Mouse (Mus musculus) midbrain, embryonic 12.5 days (tissue): ENCODE measurements around the gene Tor1aip2. TPM values are rescaled to one million over a fixed set of nuclear protein-coding genes. Genes with fewer than 3 reads are reported as not detected.

Source experiments
- ATAC-seq: fragments of 200-750 bp; cut with Nextera tagmentation; 2 replicates; pipeline ENCODE4 v1.8.0; 2017; ENCODE audit warnings: low read depth, moderate TSS enrichment, moderate library complexity; ENCODE audit not compliant: low FRiP score
- H3K27ac ChIP-seq: fragments of 300-500 bp; sonication (generic); replicated peaks from 2 replicates; pipeline ENCODE4 v1.5.1; 2016; ENCODE audit warnings: mild to moderate bottlenecking
- H3K27me3 ChIP-seq: fragments of 300-500 bp; sonication (generic); 2 replicates; pipeline ENCODE4 v1.6.1; 2016; ENCODE audit warnings: mild to moderate bottlenecking
- H3K36me3 ChIP-seq: fragments of 300-500 bp; sonication (generic); 2 replicates; pipeline ENCODE4 v1.6.1; 2016
- H3K4me1 ChIP-seq: fragments of 300-500 bp; sonication (generic); 2 replicates; pipeline ENCODE4 v1.6.1; 2016
- H3K4me2 ChIP-seq: fragments of 300-500 bp; sonication (generic); replicated peaks from 2 replicates; pipeline ENCODE4 v1.6.1; 2016; ENCODE audit warnings: mild to moderate bottlenecking, moderate library complexity
- H3K4me3 ChIP-seq: fragments of 300-500 bp; sonication (generic); 2 replicates; pipeline ENCODE4 v1.5.1; 2016; ENCODE audit warnings: mild to moderate bottlenecking
- H3K9ac ChIP-seq: fragments of 300-500 bp; sonication (generic); replicated peaks from 2 replicates; pipeline ENCODE4 v1.6.1; 2016; ENCODE audit warnings: mild to moderate bottlenecking, moderate library complexity
- H3K9me3 ChIP-seq: fragments of 300-500 bp; sonication (generic); 2 replicates; pipeline ENCODE4 v1.6.1; 2016; ENCODE audit warnings: mild to moderate bottlenecking
- WGBS: fragments of 180-500 bp; shearing (Covaris S2); methylation state at CpG from one replicate; pipeline ENCODE4 v1.1.7; 2016; 5-methylcytosine and 5-hydroxymethylcytosine counted together
- polyA plus RNA-seq: library from polyadenylated mRNA; unstranded; fragments of >200 nt; fragmentation: Nextera tagmentation; extraction: Ambion mirVana; gene quantifications from 2 replicates; pipeline ENCODE4 v1.2.1, GENCODE M21; 2016

The Tor1aip2 gene
- polyA plus RNA-seq, result 95.0 and 95.6 TPM in 2 replicates

DNA sequence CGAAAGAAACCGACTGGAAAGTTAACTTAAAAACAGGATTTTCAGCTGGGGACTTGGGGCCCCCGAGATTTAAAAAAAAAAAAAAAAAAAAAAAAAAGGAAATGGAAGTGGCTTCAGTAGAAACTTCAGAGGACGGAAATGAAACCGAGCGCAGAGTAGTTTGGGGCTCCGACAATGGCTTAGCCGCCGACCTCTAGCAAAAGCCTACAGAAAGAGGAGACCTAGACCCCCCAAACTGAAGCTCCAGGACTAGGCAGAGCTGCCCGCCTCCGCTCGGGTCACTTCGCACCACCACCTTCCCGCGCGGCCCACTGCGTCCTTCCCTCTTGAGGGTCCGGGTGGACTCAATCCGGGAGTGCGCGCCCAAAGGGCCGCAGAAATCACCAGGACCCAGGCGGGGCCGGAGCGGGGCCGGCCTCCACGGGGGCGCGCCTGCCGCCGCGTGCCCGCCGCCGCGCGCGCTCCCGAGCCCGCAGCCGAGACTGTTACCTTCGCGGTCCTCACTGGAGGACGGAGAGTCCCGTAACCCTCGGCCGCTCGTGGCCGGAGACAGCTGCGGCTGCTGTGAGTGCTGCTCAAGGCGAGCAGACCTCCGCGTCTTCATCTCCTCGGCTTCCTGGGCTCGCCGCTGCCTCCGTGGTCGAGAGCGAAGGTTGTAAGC, at the start of gene Tor1aip2:
TSS of gene Tor1aip2 (plus strand) at position 135 of the 661 bp plus-strand sequence.
- Histone ChIP-seq H3K4me3 (peak within 1 kb of the TSS; percentile 79), H3K27ac (peak within 1 kb of the TSS; percentile 98), H3K4me1 (peaks cover 10% of the 10 kb centered on the region), H3K9me3 (no peaks in the 10 kb centered on the region), H3K4me2 (peak within 1 kb of the TSS; percentile 70), H3K36me3 (peaks cover 29% of the 10 kb centered on the region), H3K27me3 (no peaks in the 10 kb centered on the region), H3K9ac (peak within 1 kb of the TSS; percentile 88)
- ATAC-seq, result peak; percentile 83
- WGBS, result under 1% methylated on average over 59 of the region's 59 CpGs

GRCm38 (mm10) chr1:155987625-155988024, 47.6 kb upstream of the Tor1aip2 start:
- Histone ChIP-seq H3K36me3 (no peaks in the 10 kb centered on the region), H3K9me3 (no peaks in the 10 kb centered on the region), H3K27me3 (peaks cover 3% of the 10 kb centered on the region; the same call in 1 of the 2 replicates), H3K4me2 (no peak overlapping the region), H3K9ac (no peak overlapping the region), H3K4me1 (no peaks in the 10 kb centered on the region), H3K4me3 (no peak overlapping the region), H3K27ac (no peak overlapping the region)
- ATAC-seq, result no peak
- WGBS, result 67% methylated on average over 2 of the region's 2 CpGs

DNA sequence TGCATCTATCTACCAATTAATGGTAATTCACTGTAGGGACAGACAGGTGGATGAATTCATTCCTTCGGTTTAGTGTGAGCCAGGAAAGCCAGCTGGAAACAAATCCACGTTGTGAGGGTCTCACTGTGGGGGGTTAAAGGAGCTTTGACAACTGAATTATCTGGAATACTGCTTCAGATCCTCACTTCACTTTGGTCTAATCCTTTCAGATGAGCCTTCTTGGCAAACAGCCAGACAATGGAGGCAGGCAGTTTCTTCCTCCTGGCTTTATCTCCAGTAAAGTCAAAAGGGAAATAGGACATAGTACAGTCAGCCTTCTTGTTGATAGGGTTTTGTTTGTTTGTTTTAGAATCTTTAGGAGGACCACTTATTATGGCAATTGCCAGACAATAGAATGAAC, 45.8 kb upstream of the Tor1aip2 start:
- Histone ChIP-seq H3K27ac (no peak overlapping the region), H3K4me2 (no peak overlapping the region), H3K9ac (no peak overlapping the region), H3K36me3 (no peaks in the 10 kb centered on the region), H3K4me1 (no peaks in the 10 kb centered on the region), H3K9me3 (no peaks in the 10 kb centered on the region), H3K27me3 (peaks cover 3% of the 10 kb centered on the region; the same call in 1 of the 2 replicates), H3K4me3 (no peak overlapping the region)
- ATAC-seq, result no peak
- WGBS, result 2% methylated on average over 2 of the region's 2 CpGs

DNA sequence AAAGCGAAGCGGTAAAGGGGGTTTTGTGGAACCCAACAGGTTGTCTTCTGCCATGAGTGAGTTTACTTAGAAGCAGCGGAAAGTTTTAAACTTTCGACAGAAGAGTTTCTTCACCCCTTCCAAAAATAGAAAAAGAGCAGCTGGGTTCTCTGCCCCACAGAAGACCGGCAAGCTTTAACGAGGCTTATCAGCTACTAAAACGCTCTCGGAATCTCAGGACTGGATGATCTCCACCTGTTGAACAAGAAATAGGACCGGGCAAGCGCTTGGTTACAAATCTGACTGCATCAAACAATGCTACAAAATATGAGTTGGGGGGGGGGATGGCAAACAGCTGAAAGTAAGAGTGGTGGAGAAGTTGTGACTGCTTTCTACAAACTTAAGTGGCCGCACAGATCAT, 44.8 kb upstream of the Tor1aip2 start:
- Histone ChIP-seq H3K27ac (no peak overlapping the region), H3K4me3 (no peak overlapping the region), H3K9me3 (no peaks in the 10 kb centered on the region), H3K36me3 (no peaks in the 10 kb centered on the region), H3K4me2 (no peak overlapping the region), H3K4me1 (no peaks in the 10 kb centered on the region), H3K27me3 (peaks cover 3% of the 10 kb centered on the region; the same call in 1 of the 2 replicates), H3K9ac (no peak overlapping the region)
- ATAC-seq, result no peak
- WGBS, result 80% methylated on average over 11 of the region's 11 CpGs

DNA sequence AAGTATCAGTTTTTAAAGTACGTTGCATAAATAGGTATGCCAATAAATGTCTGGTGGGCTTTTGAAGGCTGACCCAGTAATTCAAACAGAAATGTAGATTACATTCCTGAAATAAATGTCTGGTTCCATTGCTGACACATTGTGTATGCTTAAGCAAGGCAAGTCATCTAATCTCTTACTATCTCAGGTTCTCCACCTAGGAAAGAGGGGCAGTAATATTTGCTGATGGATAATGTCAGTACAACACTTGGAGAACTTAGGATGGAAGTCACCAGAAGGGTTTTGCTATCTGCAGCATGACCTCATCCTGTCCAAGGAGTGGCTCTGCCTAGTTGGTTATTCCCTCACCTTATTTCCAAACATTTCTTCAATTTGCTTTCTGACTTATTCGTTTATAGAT, 40.7 kb upstream of the Tor1aip2 start:
- Histone ChIP-seq H3K9ac (no peak overlapping the region), H3K27me3 (peaks cover 3% of the 10 kb centered on the region; the same call in 1 of the 2 replicates), H3K9me3 (no peaks in the 10 kb centered on the region), H3K36me3 (no peaks in the 10 kb centered on the region), H3K4me1 (no peaks in the 10 kb centered on the region), H3K4me3 (no peak overlapping the region), H3K4me2 (no peak overlapping the region), H3K27ac (no peak overlapping the region)
- no peak for ATAC-seq
- WGBS, result 88% methylated on average over 2 of the region's 2 CpGs

GRCm38 (mm10) chr1:155995612-155996011, 39.6 kb upstream of the Tor1aip2 start:
- H3K27ac ChIP-seq, result no peak overlapping the region
- H3K4me2 ChIP-seq, result no peak overlapping the region
- H3K4me1 ChIP-seq, result no peaks in the 10 kb centered on the region
- ATAC-seq, result no peak
- WGBS, result 83% methylated on average over 2 of the region's 2 CpGs
- H3K36me3 ChIP-seq, result no peaks in the 10 kb centered on the region
- peaks cover 3% of the 10 kb centered on the region; the same call in 1 of the 2 replicates for H3K27me3 ChIP-seq
- no peak overlapping the region for H3K9ac ChIP-seq
- H3K4me3 ChIP-seq, result no peak overlapping the region
- no peaks in the 10 kb centered on the region for H3K9me3 ChIP-seq

- Histone ChIP-seq H3K4me2 (no peak overlapping the region), H3K4me1 (no peaks in the 10 kb centered on the region), H3K9ac (no peak overlapping the region), H3K4me3 (no peak overlapping the region), H3K27me3 (no peaks in the 10 kb centered on the region), H3K9me3 (no peaks in the 10 kb centered on the region), H3K36me3 (peaks cover 29% of the 10 kb centered on the region), H3K27ac (no peak overlapping the region)
- no peak for ATAC-seq
- WGBS, result 90% methylated on average over 8 of the region's 8 CpGs
These were observed 32.8 kb upstream of the Tor1aip2 start for GRCm38 (mm10) chr1:156002366-156002765.

- Histone ChIP-seq H3K4me3 (no peak overlapping the region), H3K27ac (no peak overlapping the region), H3K27me3 (no peaks in the 10 kb centered on the region), H3K4me2 (no peak overlapping the region), H3K9me3 (no peaks in the 10 kb centered on the region), H3K9ac (no peak overlapping the region), H3K36me3 (peaks cover 35% of the 10 kb centered on the region), H3K4me1 (no peaks in the 10 kb centered on the region)
- whole genome bisulfite sequencing, result 92% methylated on average over 7 of the region's 7 CpGs
- no peak for ATAC-seq
These were observed 31.8 kb upstream of the Tor1aip2 start for GRCm38 (mm10) chr1:156003201-156003935.

DNA sequence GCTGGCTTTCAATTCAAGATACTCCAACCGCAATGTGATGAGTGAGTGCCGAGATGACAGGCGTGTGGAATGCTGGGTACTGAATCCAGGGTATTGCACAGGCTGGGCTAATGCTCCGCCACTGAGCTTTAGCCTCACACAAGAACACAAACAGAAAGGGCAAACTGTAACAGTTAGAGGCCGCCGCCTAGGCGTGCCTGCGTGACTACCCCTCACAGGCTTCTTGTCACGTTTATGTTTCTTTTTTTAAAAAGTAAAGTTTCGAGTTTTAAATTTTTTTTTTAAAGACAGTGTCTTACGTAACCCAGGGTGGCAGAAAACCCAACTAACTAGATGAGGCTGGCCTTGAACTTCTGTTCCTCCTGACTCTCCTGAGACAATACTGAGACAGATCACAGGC, 29.3 kb upstream of the Tor1aip2 start:
- Histone ChIP-seq H3K27ac (no peak overlapping the region), H3K4me3 (no peak overlapping the region), H3K4me2 (no peak overlapping the region), H3K27me3 (no peaks in the 10 kb centered on the region), H3K9me3 (no peaks in the 10 kb centered on the region), H3K9ac (no peak overlapping the region), H3K36me3 (peaks cover 47% of the 10 kb centered on the region), H3K4me1 (no peaks in the 10 kb centered on the region)
- 92% methylated on average over 11 of the region's 11 CpGs for WGBS
- no peak for ATAC-seq

- Histone ChIP-seq H3K4me2 (no peak overlapping the region), H3K9ac (no peak overlapping the region), H3K9me3 (no peaks in the 10 kb centered on the region), H3K4me1 (no peaks in the 10 kb centered on the region), H3K4me3 (no peak overlapping the region), H3K36me3 (peaks cover 64% of the 10 kb centered on the region), H3K27me3 (no peaks in the 10 kb centered on the region), H3K27ac (no peak overlapping the region)
- WGBS, result 100% methylated on average over 1 of the region's 1 CpGs
- no peak for ATAC-seq
These were observed 26.2 kb upstream of the Tor1aip2 start for GRCm38 (mm10) chr1:156009003-156009402.

- H3K27ac ChIP-seq, result no peak overlapping the region
- ATAC-seq, result no peak
- no peak overlapping the region for H3K4me3 ChIP-seq
- H3K27me3 ChIP-seq, result no peaks in the 10 kb centered on the region
- H3K9ac ChIP-seq, result no peak overlapping the region
- no peak overlapping the region for H3K4me2 ChIP-seq
- no peaks in the 10 kb centered on the region for H3K9me3 ChIP-seq
- H3K4me1 ChIP-seq, result no peaks in the 10 kb centered on the region
- WGBS, result 100% methylated on average over 1 of the region's 1 CpGs
- peaks cover 55% of the 10 kb centered on the region for H3K36me3 ChIP-seq
These were observed 15.4 kb upstream of the Tor1aip2 start for GRCm38 (mm10) chr1:156019800-156020199.

DNA sequence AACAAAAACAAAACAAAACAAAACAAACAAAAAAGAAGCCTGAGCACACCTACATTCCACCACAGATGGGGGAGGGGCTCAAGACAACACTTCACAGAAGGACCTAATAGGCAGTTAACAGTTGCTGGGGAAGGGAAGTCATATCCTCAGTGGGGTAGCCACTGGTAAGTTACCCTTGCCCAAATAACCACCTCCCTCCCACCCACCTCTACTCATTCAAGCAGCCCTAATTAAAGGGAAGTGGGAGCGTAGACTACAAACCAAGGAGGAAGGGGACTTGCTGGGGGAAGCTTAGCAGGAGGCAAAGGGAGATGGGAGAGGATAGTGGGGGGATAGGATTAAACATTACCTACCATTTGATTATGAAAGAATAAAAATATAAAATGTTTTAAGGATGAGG, 14.8 kb upstream of the Tor1aip2 start:
- WGBS, result 100% methylated on average over 1 of the region's 1 CpGs
- ATAC-seq, result no peak

More for the DNA sequence above, 14.8 kb upstream of the Tor1aip2 start:
- Histone ChIP-seq H3K9ac (no peak overlapping the region), H3K27ac (no peak overlapping the region), H3K4me1 (no peaks in the 10 kb centered on the region), H3K36me3 (peaks cover 56% of the 10 kb centered on the region), H3K27me3 (no peaks in the 10 kb centered on the region), H3K9me3 (no peaks in the 10 kb centered on the region), H3K4me2 (no peak overlapping the region), H3K4me3 (no peak overlapping the region)
